Mouse (Mus musculus): ENCODE results near the gene Klf12. TPM values are rescaled to one million over a fixed set of nuclear protein-coding genes. Genes with fewer than 3 reads are reported as not detected.

Klf12 gene
- total and polyA plus RNA-seq, 2 experiments from 2014 or later: 21.1 to 43.2 TPM

- ATAC-seq (no peak), DNase-seq (ENCODE audit: low spot score) (peak; percentile 28)
- Histone ChIP-seq H3K4me3 (ENCODE audit: low read length) (peak overlapping the region; percentile 60), H3K27me3 (ENCODE audit: insufficient read depth, low read length) (no peaks in the 10 kb centered on the region), H3K4me1 (ENCODE audit: insufficient read depth, low read length) (no peaks in the 10 kb centered on the region), H3K36me3 (ENCODE audit: insufficient read depth, low read length) (no peaks in the 10 kb centered on the region), H3K4me2 (ENCODE audit: low read depth, low read length) (peak overlapping the region; percentile 99), H3K9ac (replicated peaks; ENCODE audit: low read length) (peak overlapping the region; percentile 41), H3K9me3 (ENCODE audit: low read length) (no peaks in the 10 kb centered on the region), H3K27ac (peak overlapping the region; percentile 96)
- TF ChIP-seq CTCF (IDR thresholded peaks at IDR 0.05; ENCODE audit: low read depth): no peak
- 6% methylated on average over 7 of the region's 7 CpGs for WGBS
These were observed 1.8 kb downstream of the Klf12 start for GRCm38 (mm10) chr14:100282651-100283050.

DNA sequence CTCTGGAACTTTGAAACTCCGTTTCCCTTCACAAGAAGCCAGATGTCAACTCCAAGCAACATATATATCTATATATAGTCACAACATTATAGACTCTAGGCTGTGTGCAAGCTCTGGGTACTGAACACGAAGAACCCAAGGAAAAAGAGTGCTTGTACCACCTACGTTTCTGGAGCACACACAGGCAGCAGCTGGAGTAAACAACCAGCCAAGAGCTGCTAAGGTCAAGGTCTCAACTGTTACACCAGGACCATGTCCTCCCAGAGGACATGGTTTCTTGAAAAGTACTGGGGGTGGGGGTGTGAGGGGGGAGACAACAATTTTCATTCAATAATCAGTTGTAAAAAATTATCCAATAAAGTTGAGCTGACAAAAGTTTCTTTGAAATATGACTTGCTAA, 2.7 kb downstream of the Klf12 start:
- Histone ChIP-seq H3K4me2 (ENCODE audit: low read depth, low read length) (peak overlapping the region; percentile 99), H3K27ac (no peak overlapping the region), H3K9ac (replicated peaks; ENCODE audit: low read length) (no peak overlapping the region), H3K36me3 (ENCODE audit: insufficient read depth, low read length) (no peaks in the 10 kb centered on the region), H3K4me1 (ENCODE audit: insufficient read depth, low read length) (no peaks in the 10 kb centered on the region), H3K9me3 (ENCODE audit: low read length) (no peaks in the 10 kb centered on the region), H3K27me3 (ENCODE audit: insufficient read depth, low read length) (no peaks in the 10 kb centered on the region), H3K4me3 (ENCODE audit: low read length) (no peak overlapping the region)
- no peak for TF ChIP-seq CTCF (IDR thresholded peaks at IDR 0.05; ENCODE audit: low read depth)
- ATAC-seq: no peak
- WGBS: 30% methylated on average over 3 of the region's 3 CpGs
- no peak for DNase-seq (ENCODE audit: low spot score)

GRCm38 (mm10) chr14:100274179-100274578, 10.3 kb downstream of the Klf12 start:
- ATAC-seq (no peak), DNase-seq (ENCODE audit: low spot score) (no peak)
- no peaks in the 10 kb centered on the region for H3K4me1 ChIP-seq (ENCODE audit: insufficient read depth, low read length)
- no peaks in the 10 kb centered on the region for H3K9me3 ChIP-seq (ENCODE audit: low read length)
- H3K4me3 ChIP-seq (ENCODE audit: low read length): no peak overlapping the region
- H3K9ac ChIP-seq (replicated peaks; ENCODE audit: low read length): no peak overlapping the region
- TF ChIP-seq CTCF (IDR thresholded peaks at IDR 0.05; ENCODE audit: low read depth): no peak
- no peak overlapping the region for H3K4me2 ChIP-seq (ENCODE audit: low read depth, low read length)
- H3K27ac ChIP-seq: no peak overlapping the region
- no peaks in the 10 kb centered on the region for H3K27me3 ChIP-seq (ENCODE audit: insufficient read depth, low read length)
- 91% methylated on average over 2 of the region's 2 CpGs for WGBS
- no peaks in the 10 kb centered on the region for H3K36me3 ChIP-seq (ENCODE audit: insufficient read depth, low read length)

- no peaks in the 10 kb centered on the region for H3K36me3 ChIP-seq (ENCODE audit: insufficient read depth, low read length)
- H3K4me1 ChIP-seq (ENCODE audit: insufficient read depth, low read length): no peaks in the 10 kb centered on the region; the same call in 1 of the 2 replicates
- no peak for TF ChIP-seq CTCF (IDR thresholded peaks at IDR 0.05; ENCODE audit: low read depth)
- DNase-seq (ENCODE audit: low spot score): no peak
- ATAC-seq: no peak
- no peaks in the 10 kb centered on the region for H3K9me3 ChIP-seq (ENCODE audit: low read length)
- H3K4me2 ChIP-seq (ENCODE audit: low read depth, low read length): no peak overlapping the region
- H3K4me3 ChIP-seq (ENCODE audit: low read length): no peak overlapping the region
- H3K27me3 ChIP-seq (ENCODE audit: insufficient read depth, low read length): no peaks in the 10 kb centered on the region
- H3K9ac ChIP-seq (replicated peaks; ENCODE audit: low read length): no peak overlapping the region
- 0 out of 2 replicates have a peak overlapping the region, but pooled peaks have one; percentile 45 for H3K27ac ChIP-seq
- WGBS: 75% methylated on average over 4 of the region's 4 CpGs
These were observed 23.9 kb downstream of the Klf12 start for GRCm38 (mm10) chr14:100260531-100260930.

- H3K4me3 ChIP-seq (ENCODE audit: low read length): no peak overlapping the region
- no peak overlapping the region for H3K9ac ChIP-seq (replicated peaks; ENCODE audit: low read length)
- whole genome bisulfite sequencing: 86% methylated on average over 5 of the region's 5 CpGs
- H3K4me2 ChIP-seq (ENCODE audit: low read depth, low read length): no peak overlapping the region
- TF ChIP-seq CTCF (IDR thresholded peaks at IDR 0.05; ENCODE audit: low read depth): no peak
- no peaks in the 10 kb centered on the region for H3K4me1 ChIP-seq (ENCODE audit: insufficient read depth, low read length)
- no peaks in the 10 kb centered on the region for H3K9me3 ChIP-seq (ENCODE audit: low read length)
- DNase-seq (ENCODE audit: low spot score) (no peak), ATAC-seq (no peak)
- H3K27me3 ChIP-seq (ENCODE audit: insufficient read depth, low read length): no peaks in the 10 kb centered on the region
- H3K27ac ChIP-seq: no peak overlapping the region
- H3K36me3 ChIP-seq (ENCODE audit: insufficient read depth, low read length): no peaks in the 10 kb centered on the region
These were observed 41.4 kb downstream of the Klf12 start for GRCm38 (mm10) chr14:100243046-100243445.

DNA sequence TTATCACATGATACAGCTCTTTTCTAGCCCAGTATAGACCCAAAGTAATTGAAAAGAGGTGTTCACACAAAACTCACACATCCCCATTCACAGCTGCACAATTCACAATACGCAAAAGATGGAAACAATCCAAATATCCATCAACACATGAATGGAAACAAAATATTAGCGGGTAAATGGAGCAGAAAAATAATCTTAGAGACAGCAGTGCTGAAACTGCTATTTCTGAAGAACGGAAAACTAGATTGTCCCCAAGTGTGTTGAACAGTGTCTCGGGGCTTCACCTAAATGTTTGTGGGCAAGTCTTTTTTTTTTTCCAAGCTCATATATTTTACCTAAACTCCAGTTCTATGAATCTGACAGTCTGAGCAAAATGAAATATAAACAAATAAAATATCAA, 44.6 kb downstream of the Klf12 start:
- Histone ChIP-seq H3K4me3 (ENCODE audit: low read length) (no peak overlapping the region), H3K27ac (no peak overlapping the region), H3K27me3 (ENCODE audit: insufficient read depth, low read length) (no peaks in the 10 kb centered on the region), H3K9ac (replicated peaks; ENCODE audit: low read length) (no peak overlapping the region), H3K4me2 (ENCODE audit: low read depth, low read length) (no peak overlapping the region), H3K36me3 (ENCODE audit: insufficient read depth, low read length) (no peaks in the 10 kb centered on the region), H3K9me3 (ENCODE audit: low read length) (no peaks in the 10 kb centered on the region), H3K4me1 (ENCODE audit: insufficient read depth, low read length) (no peaks in the 10 kb centered on the region)
- ATAC-seq (no peak), DNase-seq (ENCODE audit: low spot score) (no peak)
- WGBS: 61% methylated on average over 4 of the region's 4 CpGs
- no peak for TF ChIP-seq CTCF (IDR thresholded peaks at IDR 0.05; ENCODE audit: low read depth)

- 82% methylated on average over 7 of the region's 7 CpGs for WGBS
- Histone ChIP-seq H3K27me3 (ENCODE audit: insufficient read depth, low read length) (no peaks in the 10 kb centered on the region), H3K4me3 (ENCODE audit: low read length) (no peak overlapping the region), H3K4me1 (ENCODE audit: insufficient read depth, low read length) (no peaks in the 10 kb centered on the region), H3K4me2 (ENCODE audit: low read depth, low read length) (no peak overlapping the region), H3K9ac (replicated peaks; ENCODE audit: low read length) (no peak overlapping the region), H3K9me3 (ENCODE audit: low read length) (no peaks in the 10 kb centered on the region), H3K27ac (no peak overlapping the region), H3K36me3 (ENCODE audit: insufficient read depth, low read length) (no peaks in the 10 kb centered on the region)
- TF ChIP-seq CTCF (IDR thresholded peaks at IDR 0.05; ENCODE audit: low read depth): no peak
- DNase-seq (ENCODE audit: low spot score) (no peak), ATAC-seq (no peak)
These were observed 47.7 kb downstream of the Klf12 start for GRCm38 (mm10) chr14:100236757-100237156.

Measured in hindbrain, postnatal 0 days (tissue).